Mouse (Mus musculus): ENCODE measurements around the gene Bgn. TPM values are rescaled to one million over a fixed set of nuclear protein-coding genes. Genes with fewer than 3 reads are reported as not detected.

Gene Bgn
- total RNA-seq, 2 experiments from 2014 or later = 229 to 253 TPM

Other genes with a start within 250 kb of the Bgn start
- gene Xlr4c, start 240.5 kb upstream of the Bgn start, total RNA-seq (2021) = not detected
- not detected for gene Xlr3c, start 218.2 kb upstream of the Bgn start, total RNA-seq (2021)
- gene Xlr5a, start 190.6 kb upstream of the Bgn start, total RNA-seq (2021) = not detected
- not detected for gene Xlr5c, start 190.6 kb upstream of the Bgn start, total RNA-seq (2021)
- gene Gm45015, start 146.8 kb upstream of the Bgn start, total RNA-seq (2021) = not detected
- gene Zfp275, start 141.0 kb upstream of the Bgn start, total RNA-seq (2021) = 1 to 10 TPM; 4.4 to 6.0 TPM
- not detected for gene Gm18336, start 84.9 kb upstream of the Bgn start, total RNA-seq (2021)
- gene Zfp92, start 72.5 kb upstream of the Bgn start, total RNA-seq (2021) = not detected
- not detected for gene Trex2, start 48.3 kb upstream of the Bgn start, total RNA-seq (2021)
- gene Haus7, start 24.6 kb upstream of the Bgn start, total RNA-seq (2021) = 1 to 10 TPM; 6.8 to 6.9 TPM
- gene Atp2b3, start 19.5 kb downstream of the Bgn start, total RNA-seq (2021) = under 1 TPM in 1 of 2 experiments, not detected in 1; 0.08 TPM
- gene Dusp9, start 155.8 kb downstream of the Bgn start, total RNA-seq (2021) = not detected
- gene Pnck, start 176.5 kb downstream of the Bgn start, total RNA-seq (2021) = 1 to 10 TPM; 5.1 to 7.1 TPM
- gene Slc6a8, start 189.5 kb downstream of the Bgn start, total RNA-seq (2021) = 100 to 1,000 TPM; 130 to 145 TPM
- 10 to 100 TPM; 74.2 to 83.4 TPM for gene Bcap31, start 232.6 kb downstream of the Bgn start, total RNA-seq (2021)
- gene Abcd1, start 233.0 kb downstream of the Bgn start, total RNA-seq (2021) = 10 to 100 TPM; 29.6 to 33.6 TPM

Data from heart, postnatal 36 days (tissue).